Comparison of ENCODE assay signal across 25 mouse cellular contexts in the genomic region with DNA sequence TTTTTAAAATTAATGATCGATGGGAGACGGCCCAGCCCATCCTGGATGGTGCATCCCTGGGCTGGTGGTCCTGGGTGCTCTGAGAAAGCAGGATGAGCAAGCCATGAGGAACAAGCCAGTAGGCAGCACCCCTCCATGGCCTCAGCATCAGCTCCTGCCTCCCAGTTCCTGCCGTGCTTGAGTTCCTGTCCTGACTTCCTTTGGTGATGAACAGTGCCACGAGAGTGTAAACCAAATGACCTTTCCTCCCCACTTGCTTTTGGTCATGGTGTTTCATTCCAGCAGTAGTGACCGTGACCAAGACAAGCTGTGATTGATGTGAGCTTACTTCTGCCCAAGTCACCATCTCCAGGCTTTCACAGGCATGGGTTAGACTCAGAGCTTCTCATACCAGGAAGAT. TPM values are rescaled to one million over a fixed set of nuclear protein-coding genes. Genes with fewer than 3 reads are reported as not detected.
"Had no signal": no experiment of that assay in that cellular context is flagged by ENCODE, and none has a peak within 500 bp of the region (broad histone marks: within the 10 kb centered on the region; RNA-seq: fewer than 3 reads in every experiment).

No protein-coding gene starts in this region.

- H3K4me3 ChIP-seq: kidney, embryonic 15.5 days; limb, embryonic 13.5 days; liver, embryonic 13.5 days had no signal

- H3K4me2 ChIP-seq: kidney, embryonic 15.5 days; limb, embryonic 13.5 days; liver, embryonic 13.5 days; midbrain, embryonic 11.5 days had no signal

- H3K9me3 ChIP-seq: kidney, embryonic 15.5 days; limb, embryonic 13.5 days; liver, embryonic 13.5 days had no signal

- DNase-seq: kidney, adult 11 months; kidney, adult 8-10 months; kidney, postnatal 10 days; kidney, postnatal 4 days; left cerebral cortex, postnatal 4 days; liver, embryonic 13.5 days; lung, adult 2 months; lung, postnatal 14 days; lung, postnatal 4 days; midbrain, embryonic 14.5 days; right cerebral cortex, adult 18-20 months; right cerebral cortex, postnatal 14 days; right cerebral cortex, postnatal 4 days; thymus, adult 18-20 months; thymus, postnatal 14 days; thymus, postnatal 4 days had no signal

- H3K4me1 ChIP-seq: kidney, embryonic 15.5 days; limb, embryonic 13.5 days; liver, embryonic 13.5 days had no signal

- H3K27ac ChIP-seq: kidney, embryonic 15.5 days; limb, embryonic 13.5 days; liver, embryonic 13.5 days had no signal

- H3K27me3 ChIP-seq: kidney, embryonic 15.5 days; limb, embryonic 13.5 days; liver, embryonic 13.5 days had no signal

- H3K36me3 ChIP-seq: kidney, embryonic 15.5 days; limb, embryonic 13.5 days; liver, embryonic 13.5 days had no signal

- H3K9ac ChIP-seq: kidney, embryonic 15.5 days; limb, embryonic 13.5 days; liver, embryonic 13.5 days had no signal

RNA-seq across cellular contexts. Expression of a gene that starts 27.9 kb away (rescaled TPM):
- total RNA-seq: liver, adult 2 months; megakaryocyte progenitor cell, adult 5-6 weeks; megakaryocyte-erythroid progenitor cell, adult 5-6 weeks had no signal
- polyA plus RNA-seq: kidney, embryonic 15.5 days; liver, adult 2 months; liver, embryonic 16.5 days; lung, adult 2 months; lung, embryonic 16.5 days; stomach, embryonic 14.5 days had no signal

RNA-seq across cellular contexts. Expression of a gene that starts 48.4 kb away (rescaled TPM):
- total RNA-seq: megakaryocyte progenitor cell, adult 5-6 weeks; megakaryocyte-erythroid progenitor cell, adult 5-6 weeks had no signal
- polyA plus RNA-seq: liver, adult 2 months; midbrain, embryonic 11.5 days had no signal
